Mouse (Mus musculus) cerebellum, adult 2 months (tissue): ENCODE results near the gene Gdnf. TPM values are rescaled to one million over a fixed set of nuclear protein-coding genes. Genes with fewer than 3 reads are reported as not detected.

ENCODE experiments used
- DNase-seq, 2 experiments: peaks; one replicate each; pipeline ENCODE4 v3.0.0; 2021
- H3K27ac ChIP-seq: fragments of 200-500 bp; 2 replicates; pipeline ENCODE4 v1.5.1; 2012; ENCODE audit warnings: low read length, control low read depth, inconsistent platforms; ENCODE audit not compliant: insufficient read depth
- H3K27me3 ChIP-seq: fragments of 200-500 bp; 2 replicates; pipeline ENCODE4 v1.6.1; 2012; ENCODE audit warnings: inconsistent platforms, mild to moderate bottlenecking, low read length, moderate library complexity; ENCODE audit not compliant: control insufficient read depth, insufficient read depth
- H3K4me1 ChIP-seq: fragments of 200-500 bp; 2 replicates; pipeline ENCODE4 v1.6.1; 2011; ENCODE audit warnings: low read length; ENCODE audit not compliant: control insufficient read depth, insufficient read depth
- H3K4me3 ChIP-seq: fragments of 200-500 bp; replicated peaks from 2 replicates; pipeline ENCODE3; 2011; ENCODE audit warnings: mild to moderate bottlenecking, low read depth, low read length, control low read depth; ENCODE audit not compliant: insufficient read depth
- CTCF ChIP-seq: fragments of 200-500 bp; IDR thresholded peaks from 2 replicates; pipeline ENCODE4 v1.5.1; 2011; ENCODE audit warnings: low read depth, mild to moderate bottlenecking, control low read depth, low read length, moderate library complexity, borderline replicate concordance; ENCODE audit not compliant: insufficient read depth
- POLR2A ChIP-seq: fragments of 200-500 bp; IDR thresholded peaks from 2 replicates; pipeline ENCODE4 v1.6.1; 2011; ENCODE audit warnings: low read length, control low read depth, borderline replicate concordance; ENCODE audit not compliant: insufficient read depth
- WGBS: fragments of 180-500 bp; shearing (Covaris S2); methylation state at CpG from one replicate; pipeline ENCODE4 v1.1.7; 2018; 5-methylcytosine and 5-hydroxymethylcytosine counted together
- polyA plus RNA-seq: library from polyadenylated mRNA; depleted of rRNA; stranded (reverse); fragments of >200 nt; gene quantifications from 2 replicates; pipeline ENCODE4 v1.2.3, GENCODE M21; 2012

Gene Gdnf
- polyA plus RNA-seq, 1 experiment = 0.23 TPM

DNA sequence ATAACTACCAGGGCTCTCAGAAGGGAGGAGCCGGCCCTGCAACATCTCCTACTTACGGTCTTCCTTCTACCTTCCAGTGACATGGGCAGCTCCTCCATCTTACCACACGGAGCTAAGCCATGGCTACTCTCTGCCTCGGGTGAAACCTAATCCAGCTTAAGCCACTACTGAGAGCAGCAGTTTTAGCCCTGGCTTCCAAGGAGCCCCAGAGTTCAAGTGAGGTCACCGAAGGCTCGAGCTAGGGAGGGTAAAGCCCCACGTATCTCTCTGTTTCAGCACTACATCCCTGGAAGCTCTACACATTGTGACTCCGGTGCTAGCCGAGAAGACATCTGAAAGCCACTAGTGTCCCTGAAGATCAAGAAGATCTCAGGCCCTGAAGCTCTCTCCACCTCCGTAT, 74.5 kb downstream of the Gdnf start:
- no peak overlapping the region for H3K27ac ChIP-seq
- no peak for TF ChIP-seq CTCF
- no peak for TF ChIP-seq POLR2A
- H3K4me1 ChIP-seq = 0 out of 2 replicates have a peak, but pooled peaks cover 2% of the 10 kb centered on the region
- DNase-seq = no peak
- H3K4me3 ChIP-seq = no peak overlapping the region
- WGBS = 81% methylated on average over 10 of the region's 10 CpGs
- no peaks in the 10 kb centered on the region for H3K27me3 ChIP-seq

GRCm38 (mm10) chr15:7886591-7886990, 75.9 kb downstream of the Gdnf start:
- WGBS = 87% methylated on average over 8 of the region's 8 CpGs
- DNase-seq = no peak
- TF ChIP-seq POLR2A (no peak), CTCF (no peak)
- Histone ChIP-seq H3K4me3 (no peak overlapping the region), H3K27me3 (no peaks in the 10 kb centered on the region), H3K27ac (no peak overlapping the region), H3K4me1 (0 out of 2 replicates have a peak, but pooled peaks cover 2% of the 10 kb centered on the region)
